Mouse (Mus musculus) intestine, embryonic 15.5 days (tissue): ENCODE data around the gene Zfp600. TPM values are rescaled to one million over a fixed set of nuclear protein-coding genes. Genes with fewer than 3 reads are reported as not detected.

Experiments used
- polyA plus RNA-seq: library from polyadenylated mRNA; unstranded; fragments of >200 nt; fragmentation: Nextera tagmentation; extraction: Ambion mirVana; gene quantifications from 2 replicates; pipeline ENCODE4 v1.2.1, GENCODE M21; 2015

Zfp600 gene
- polyA plus RNA-seq, 1 experiment from 2014 or later, result 0.14 TPM

Other genes with a start within 250 kb of the Zfp600 start
- 0.15 and 0.55 TPM in 2 replicates for gene Zfp987, start 59.5 kb upstream of the Zfp600 start, polyA plus RNA-seq